Mouse (Mus musculus) neutrophil, adult 65 days (primary cell): ENCODE data around the gene Gm17267. TPM values are rescaled to one million over a fixed set of nuclear protein-coding genes. Genes with fewer than 3 reads are reported as not detected.

Experiments
- total RNA-seq: library from RNA; stranded (reverse); gene quantifications from 2 replicates; pipeline ENCODE4 v1.2.4, GENCODE M21; 2023

Gm17267 gene
- not detected in 2 replicates for total RNA-seq

GRCm38 (mm10) chrX:126017257-126017656, at the start of gene Gm17267:
Gm17267 (plus strand) TSS chrX:126017557.

